Mouse (Mus musculus) cortical plate, adult 2 months (tissue): ENCODE measurements around the gene Ccdc194.

Experiments used
- CTCF ChIP-seq: fragments of 200-500 bp; IDR thresholded peaks from 2 replicates; pipeline ENCODE4 v1.5.1; 2011; ENCODE audit warnings: mild to moderate bottlenecking, control low read depth, low read length; ENCODE audit not compliant: insufficient read depth; ENCODE audit errors: extremely low read depth
- POLR2A ChIP-seq: fragments of 200-500 bp; IDR thresholded peaks from 2 replicates; pipeline ENCODE4 v1.6.1; 2011; ENCODE audit warnings: mild to moderate bottlenecking, low read length, control low read depth; ENCODE audit not compliant: insufficient read depth; ENCODE audit errors: extremely low read depth

DNA sequence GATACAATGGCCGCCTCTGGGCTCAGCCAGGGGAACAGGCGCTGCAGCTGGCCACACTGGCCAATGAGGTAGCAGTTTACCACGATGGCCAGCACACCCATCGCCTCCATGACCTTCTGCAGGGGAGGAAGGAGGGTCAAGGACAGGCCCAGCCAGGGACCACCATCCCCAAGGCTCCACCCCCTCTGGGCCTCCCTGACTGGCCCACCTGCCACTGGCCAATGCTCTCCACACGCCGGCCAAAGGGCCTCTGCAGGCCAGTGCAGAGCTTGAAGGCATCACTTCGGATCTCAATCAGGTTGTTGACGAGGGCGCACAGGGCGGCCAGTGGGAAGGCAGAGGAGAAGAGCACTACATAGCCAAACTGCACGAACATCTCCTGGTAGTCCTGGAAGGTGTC is 46.6 kb downstream of the Ccdc194 start:
- no peak for TF ChIP-seq CTCF
- no peak for TF ChIP-seq POLR2A
